Mouse (Mus musculus) forebrain, embryonic 14.5 days (tissue): ENCODE measurements around the gene Tnfsf11. TPM values are rescaled to one million over a fixed set of nuclear protein-coding genes. Genes with fewer than 3 reads are reported as not detected.

Source experiments
- ATAC-seq: fragments of 200-750 bp; cut with Nextera tagmentation; 2 replicates; pipeline ENCODE4 v1.8.0; 2017; ENCODE audit warnings: mild to moderate bottlenecking, moderate library complexity
- DNase-seq: peaks from one replicate; pipeline ENCODE4 v3.0.0-alpha.2; 2015; ENCODE audit warnings: low spot score
- H3K27ac ChIP-seq: fragments of 300-500 bp; sonication (generic); 2 replicates; pipeline ENCODE4 v1.5.1; 2014; ENCODE audit warnings: low read depth, mild to moderate bottlenecking, control low read depth, low read length, moderate library complexity
- H3K27me3 ChIP-seq: fragments of 300-500 bp; sonication (generic); replicated peaks from 2 replicates; pipeline ENCODE4 v1.6.1; 2014; ENCODE audit warnings: low read length, control low read depth, mixed read lengths; ENCODE audit not compliant: control insufficient read depth, insufficient read depth
- H3K36me3 ChIP-seq: fragments of 300-500 bp; sonication (generic); 2 replicates; pipeline ENCODE4 v1.6.1; 2014; ENCODE audit warnings: low read length, control low read depth; ENCODE audit not compliant: control insufficient read depth, insufficient read depth
- H3K4me1 ChIP-seq: fragments of 300-500 bp; sonication (generic); 2 replicates; pipeline ENCODE4 v1.6.1; 2014; ENCODE audit warnings: antibody characterized with exemption, low read length, control low read depth; ENCODE audit not compliant: control insufficient read depth, insufficient read depth
- H3K4me2 ChIP-seq: fragments of 300-500 bp; sonication (generic); 2 replicates; pipeline ENCODE4 v1.6.1; 2014; ENCODE audit warnings: mild to moderate bottlenecking, control low read depth, low read length
- H3K4me3 ChIP-seq: fragments of 300-500 bp; sonication (generic); 2 replicates; pipeline ENCODE4 v1.5.1; 2014; ENCODE audit warnings: low read depth, low read length, control low read depth
- H3K9ac ChIP-seq: fragments of 300-500 bp; sonication (generic); 2 replicates; pipeline ENCODE4 v1.6.1; 2014; ENCODE audit warnings: mild to moderate bottlenecking, low read length, control low read depth, moderate library complexity
- H3K9me3 ChIP-seq: fragments of 300-500 bp; sonication (generic); replicated peaks from 2 replicates; pipeline ENCODE4 v1.6.1; 2016; ENCODE audit warnings: low read length, control low read depth, mixed read lengths; ENCODE audit not compliant: control insufficient read depth
- WGBS: fragments of 180-500 bp; shearing (Covaris S2); extraction: QIAGEN DNeasy Blood & Tissue Kit; methylation state at CpG from one replicate; pipeline ENCODE4 v1.1.7; 2014; 5-methylcytosine and 5-hydroxymethylcytosine counted together
- polyA plus RNA-seq: library from polyadenylated mRNA; unstranded; fragments of >200 nt; fragmentation: Nextera tagmentation; extraction: Ambion mirVana; gene quantifications from 2 replicates; pipeline ENCODE4 v1.2.1, GENCODE M21; 2014

The Tnfsf11 gene
- polyA plus RNA-seq: not detected in 2 replicates

DNA sequence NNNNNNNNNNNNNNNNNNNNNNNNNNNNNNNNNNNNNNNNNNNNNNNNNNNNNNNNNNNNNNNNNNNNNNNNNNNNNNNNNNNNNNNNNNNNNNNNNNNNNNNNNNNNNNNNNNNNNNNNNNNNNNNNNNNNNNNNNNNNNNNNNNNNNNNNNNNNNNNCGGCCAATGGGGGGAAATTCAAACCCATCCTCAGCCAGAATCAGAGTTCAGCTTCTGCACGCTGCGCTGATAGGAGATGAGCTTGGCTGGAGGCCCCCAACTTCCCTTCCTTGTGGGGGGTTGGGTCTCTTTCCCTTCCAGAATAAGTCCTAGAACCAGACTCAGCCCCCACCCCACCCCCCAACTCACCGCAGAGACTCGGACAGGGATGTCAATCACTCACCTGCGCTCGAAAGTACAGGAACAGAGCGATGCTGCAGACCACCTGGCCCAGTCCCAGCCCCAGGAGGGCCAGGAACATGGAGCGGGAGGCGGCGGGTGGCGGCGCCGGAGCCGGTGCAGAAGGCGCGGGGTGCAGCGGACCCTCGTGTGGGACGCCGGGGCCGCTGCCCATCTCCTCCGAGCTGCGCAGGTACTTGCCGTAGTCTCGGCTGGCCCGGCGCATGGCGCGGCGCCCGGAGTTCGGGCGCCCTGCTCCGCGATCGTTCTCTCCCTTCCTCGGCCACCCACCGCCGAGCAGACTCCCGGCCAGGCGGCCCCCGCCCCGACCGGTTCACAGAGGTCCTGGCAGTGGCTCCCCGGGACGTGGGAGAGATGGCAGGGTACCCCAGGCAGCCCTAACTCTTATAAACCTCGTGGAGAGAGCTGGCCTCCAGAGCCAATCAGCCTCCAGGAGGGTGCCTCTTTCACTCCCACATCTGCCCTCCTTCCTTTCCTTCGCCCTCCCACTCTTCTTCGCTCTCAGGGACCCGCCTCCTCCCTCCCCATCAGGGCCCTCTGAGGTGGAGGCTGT is at the start of gene Tnfsf11:
Tnfsf11 (minus strand) TSS at position 758 of the 952 bp plus-strand sequence.
- peak; percentile 22 for DNase-seq

GRCm38 (mm10) chr14:78356764-78357163 is 48.9 kb upstream of the Tnfsf11 start:
- Histone ChIP-seq H3K4me3 (no peak overlapping the region), H3K9ac (no peak overlapping the region), H3K27me3 (no peaks in the 10 kb centered on the region), H3K4me1 (no peaks in the 10 kb centered on the region), H3K36me3 (no peaks in the 10 kb centered on the region), H3K4me2 (no peak overlapping the region), H3K9me3 (no peaks in the 10 kb centered on the region), H3K27ac (no peak overlapping the region)
- ATAC-seq: no peak
- 64% methylated on average over 8 of the region's 8 CpGs for WGBS
- DNase-seq: no peak

More for the DNA sequence above, at the start of gene Tnfsf11:
- Histone ChIP-seq H3K27ac (no peak within 1 kb of the TSS), H3K9ac (peak within 1 kb of the TSS; percentile 56), H3K4me2 (peak within 1 kb of the TSS; percentile 88), H3K9me3 (no peaks in the 10 kb centered on the region), H3K27me3 (peaks cover 9% of the 10 kb centered on the region), H3K36me3 (no peaks in the 10 kb centered on the region), H3K4me3 (peak within 1 kb of the TSS; percentile 40), H3K4me1 (peaks cover 3% of the 10 kb centered on the region)
- ATAC-seq: peak; percentile 54
- WGBS: under 1% methylated on average over 48 of the region's 51 CpGs

DNA sequence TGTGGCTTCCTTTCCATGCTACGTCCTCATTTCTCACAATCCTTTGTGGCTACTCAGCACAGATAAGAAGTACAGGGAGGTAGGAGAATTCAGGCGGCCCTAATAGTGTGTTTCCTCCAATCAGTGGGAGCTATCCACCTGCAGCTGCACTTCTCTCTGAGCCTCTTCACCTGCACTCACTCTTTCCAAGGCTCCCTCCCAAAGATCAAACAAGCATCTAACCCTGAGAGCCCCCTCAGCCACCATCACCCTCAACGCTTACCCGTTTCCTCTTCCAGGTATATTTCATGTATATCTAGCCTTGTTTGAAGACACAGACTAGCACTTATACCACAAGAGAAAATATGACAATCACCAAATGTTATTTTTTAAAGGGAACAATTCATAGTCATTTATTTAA is 47.5 kb upstream of the Tnfsf11 start:
- Histone ChIP-seq H3K4me1 (no peaks in the 10 kb centered on the region), H3K36me3 (no peaks in the 10 kb centered on the region), H3K4me2 (no peak overlapping the region), H3K27ac (no peak overlapping the region), H3K27me3 (no peaks in the 10 kb centered on the region), H3K9ac (no peak overlapping the region), H3K9me3 (no peaks in the 10 kb centered on the region), H3K4me3 (no peak overlapping the region)
- no peak for DNase-seq
- WGBS: 80% methylated on average over 4 of the region's 4 CpGs
- ATAC-seq: no peak

DNA sequence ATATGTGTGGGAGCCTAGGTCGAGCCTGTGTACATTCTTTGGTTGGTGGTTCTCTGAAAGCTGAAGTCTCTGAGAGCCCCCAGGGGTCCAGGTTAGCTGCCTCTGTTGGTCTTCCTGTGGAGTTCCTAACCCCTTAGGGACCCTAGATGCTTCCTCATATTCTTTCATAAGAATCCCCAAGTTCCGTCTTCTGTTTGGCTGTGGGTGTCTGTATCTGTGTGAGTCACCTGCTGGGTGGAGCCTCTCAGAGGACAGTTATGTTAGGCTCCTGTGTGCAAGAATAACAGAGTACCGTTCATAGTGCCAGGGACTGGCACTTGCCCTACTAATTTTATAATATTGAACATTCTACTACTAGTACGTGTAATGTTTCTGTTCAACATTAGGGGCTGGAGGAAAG is 45.0 kb upstream of the Tnfsf11 start:
- H3K9ac ChIP-seq: no peak overlapping the region
- H3K27ac ChIP-seq: no peak overlapping the region
- H3K36me3 ChIP-seq: no peaks in the 10 kb centered on the region
- no peak for DNase-seq
- no peak overlapping the region for H3K4me3 ChIP-seq
- H3K4me1 ChIP-seq: no peaks in the 10 kb centered on the region
- no peak for ATAC-seq
- no peak overlapping the region for H3K4me2 ChIP-seq
- H3K27me3 ChIP-seq: no peaks in the 10 kb centered on the region
- no peaks in the 10 kb centered on the region for H3K9me3 ChIP-seq
- 91% methylated on average over 4 of the region's 4 CpGs for WGBS

- DNase-seq: no peak
- Histone ChIP-seq H3K27me3 (no peaks in the 10 kb centered on the region), H3K36me3 (no peaks in the 10 kb centered on the region), H3K9ac (no peak overlapping the region), H3K9me3 (no peaks in the 10 kb centered on the region), H3K4me2 (no peak overlapping the region), H3K27ac (no peak overlapping the region), H3K4me1 (no peaks in the 10 kb centered on the region), H3K4me3 (no peak overlapping the region)
- 97% methylated on average over 7 of the region's 7 CpGs for WGBS
- ATAC-seq: no peak
Measured at GRCm38 (mm10) chr14:78351544-78351943, 43.7 kb upstream of the Tnfsf11 start.

DNA sequence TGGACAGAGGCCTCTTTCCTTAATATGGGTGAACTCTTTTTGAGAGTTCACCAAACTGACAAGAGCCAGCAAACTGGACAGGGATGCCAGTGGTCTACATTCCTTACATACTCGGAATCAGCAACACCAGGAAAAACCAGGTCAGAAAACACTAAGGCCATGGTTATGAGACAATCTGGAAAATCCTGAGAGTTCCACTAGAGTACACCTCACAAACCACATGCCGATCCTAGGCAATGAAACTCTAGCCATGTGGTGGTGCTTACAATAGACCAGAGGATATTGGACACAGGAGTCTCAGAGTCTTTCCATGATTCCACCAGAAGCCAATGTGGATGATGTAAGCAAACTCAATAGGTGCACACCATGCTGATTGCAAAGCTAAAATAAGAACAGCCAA is 39.9 kb upstream of the Tnfsf11 start:
- no peak for DNase-seq
- H3K9me3 ChIP-seq: no peaks in the 10 kb centered on the region

GRCm38 (mm10) chr14:78343007-78343406 is 35.2 kb upstream of the Tnfsf11 start:
- ATAC-seq (no peak), DNase-seq (no peak)
- H3K27ac ChIP-seq: no peak overlapping the region
- no peak overlapping the region for H3K4me3 ChIP-seq
- no peak overlapping the region for H3K4me2 ChIP-seq
- H3K27me3 ChIP-seq: no peaks in the 10 kb centered on the region
- no peaks in the 10 kb centered on the region for H3K4me1 ChIP-seq
- WGBS: 80% methylated on average over 8 of the region's 8 CpGs
- no peaks in the 10 kb centered on the region for H3K36me3 ChIP-seq
- H3K9ac ChIP-seq: no peak overlapping the region
- H3K9me3 ChIP-seq: no peaks in the 10 kb centered on the region

More for the DNA sequence above, 39.9 kb upstream of the Tnfsf11 start:
- no peaks in the 10 kb centered on the region for H3K4me1 ChIP-seq
- H3K9ac ChIP-seq: no peak overlapping the region
- no peaks in the 10 kb centered on the region for H3K36me3 ChIP-seq
- H3K27ac ChIP-seq: no peak overlapping the region
- H3K27me3 ChIP-seq: no peaks in the 10 kb centered on the region
- 91% methylated on average over 2 of the region's 2 CpGs for WGBS
- no peak for ATAC-seq
- H3K4me3 ChIP-seq: no peak overlapping the region
- H3K4me2 ChIP-seq: no peak overlapping the region

- DNase-seq (no peak), ATAC-seq (no peak)
- H3K27ac ChIP-seq: no peak overlapping the region
- 92% methylated on average over 4 of the region's 4 CpGs for WGBS
- no peaks in the 10 kb centered on the region for H3K36me3 ChIP-seq
- no peak overlapping the region for H3K9ac ChIP-seq
- H3K4me1 ChIP-seq: no peaks in the 10 kb centered on the region
- H3K9me3 ChIP-seq: no peaks in the 10 kb centered on the region
- H3K27me3 ChIP-seq: no peaks in the 10 kb centered on the region
- H3K4me2 ChIP-seq: no peak overlapping the region
- H3K4me3 ChIP-seq: no peak overlapping the region
Measured at GRCm38 (mm10) chr14:78342146-78342545, 34.3 kb upstream of the Tnfsf11 start.

DNA sequence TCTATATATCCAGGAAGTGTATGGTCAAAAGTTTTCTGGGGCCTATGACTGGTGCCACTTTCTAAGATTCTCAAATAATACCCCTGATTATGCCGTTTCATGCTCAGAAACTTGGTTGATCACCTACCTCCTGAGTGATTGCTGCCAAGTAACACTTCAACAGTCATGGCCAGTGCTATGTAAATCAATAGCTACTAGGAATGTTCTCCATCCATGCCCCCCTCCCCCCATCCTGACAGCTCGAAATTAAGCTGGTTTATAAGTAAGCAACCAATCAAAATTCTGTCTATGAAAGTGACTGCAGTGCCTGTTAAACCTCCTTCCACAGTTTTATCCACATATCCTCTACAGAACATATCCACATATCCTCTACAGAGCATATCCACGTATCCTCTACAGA is 25.5 kb upstream of the Tnfsf11 start:
- DNase-seq (no peak), ATAC-seq (no peak)
- Histone ChIP-seq H3K4me3 (no peak overlapping the region), H3K9me3 (no peaks in the 10 kb centered on the region), H3K27me3 (no peaks in the 10 kb centered on the region), H3K36me3 (no peaks in the 10 kb centered on the region), H3K4me1 (no peaks in the 10 kb centered on the region), H3K9ac (no peak overlapping the region), H3K27ac (no peak overlapping the region), H3K4me2 (no peak overlapping the region)
- 81% methylated on average over 3 of the region's 3 CpGs for WGBS
